Mouse (Mus musculus): ENCODE measurements around the gene 4930451I11Rik.

DNA sequence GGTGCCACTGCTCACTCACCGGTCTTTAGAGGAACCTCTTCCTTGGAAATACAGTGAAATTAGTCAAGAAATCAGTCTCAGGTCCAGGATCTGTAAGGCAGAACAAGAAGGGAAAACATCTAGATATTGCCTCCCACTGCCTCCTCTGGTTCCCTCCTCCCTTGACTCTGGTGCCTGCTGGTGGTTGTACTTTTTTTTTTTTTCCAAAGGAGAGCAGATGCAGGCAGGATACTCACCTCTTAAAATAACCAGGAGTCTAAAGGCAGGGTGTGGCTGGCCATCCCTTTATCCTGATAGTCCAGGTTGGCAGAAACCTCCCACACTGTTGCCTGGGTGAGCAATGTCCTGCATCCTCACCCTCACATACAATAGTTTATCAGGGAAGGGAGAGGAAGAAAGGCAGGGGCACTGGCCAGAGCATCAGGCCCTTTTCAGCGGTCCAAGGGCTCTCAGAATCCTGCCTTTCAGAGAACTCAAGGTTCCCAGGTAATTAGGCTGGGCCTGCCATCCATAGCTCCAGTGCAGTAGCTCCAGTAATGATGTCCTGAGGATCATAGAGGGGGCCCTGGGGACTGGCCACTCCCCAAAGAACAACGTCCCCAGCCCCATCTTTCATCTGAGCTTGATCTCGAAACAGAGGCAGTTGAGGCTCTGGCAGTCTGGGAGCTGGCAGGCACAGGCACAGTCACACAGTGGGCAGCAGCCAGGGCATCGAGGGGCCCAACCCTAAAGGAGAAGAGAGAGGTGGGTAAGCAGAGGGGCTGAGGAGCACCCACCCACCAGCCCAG is 31.0 kb downstream of the 4930451I11Rik start:
- TF ChIP-seq EP300 (optimal IDR thresholded peaks at IDR 0.05), result no peak
- no peak; the same call in 1 of the 2 replicates for TF ChIP-seq CTCF (IDR thresholded peaks at IDR 0.05; ENCODE audit: low read depth)
